In the genomic region with DNA sequence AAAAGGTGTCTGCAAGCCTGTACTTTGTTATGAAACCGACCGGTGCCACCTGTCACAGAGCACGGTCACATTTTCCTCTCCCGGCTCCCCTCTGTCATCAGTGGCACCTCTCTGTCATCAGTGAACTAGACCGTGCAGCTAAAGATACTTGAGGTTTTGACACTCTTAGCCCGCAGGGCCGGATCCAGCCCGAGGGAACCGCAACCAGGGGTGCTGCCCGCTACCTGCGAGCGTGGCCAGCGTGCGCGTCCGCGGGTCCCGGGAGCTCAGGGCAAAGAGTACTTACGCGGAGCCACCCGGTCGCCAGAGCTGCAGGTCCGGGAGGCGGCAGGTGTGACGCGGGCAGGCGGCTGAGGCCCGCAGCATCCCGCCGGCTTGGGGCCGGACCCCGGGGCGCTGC, we compare ENCODE assay signal across 8 mouse cellular contexts. TPM values are rescaled to one million over a fixed set of nuclear protein-coding genes. Genes with fewer than 3 reads are reported as not detected.
A peak's percentile ranks its signal among the peaks of the same experiment; 100 is the strongest.
DNase-seq lines count a peak whose midpoint lies in the region; ATAC-seq and TF ChIP-seq lines count a peak whose summit lies in the region.

No protein-coding gene starts in this region.

- H3K4me3 ChIP-seq in megakaryocyte, embryonic 14.5 days (replicated peaks), result peak overlapping the region; percentile 96
- H3K4me3 ChIP-seq in brown adipose tissue, adult 24 weeks (ENCODE audit: insufficient read depth, low read depth, low read length), result peak overlapping the region; percentile 75
- H3K4me3 ChIP-seq in liver, embryonic 14.5 days (ENCODE audit: insufficient read depth in 1 of 2, low read depth in 2 of 2, low read length in 2 of 2), result peak overlapping the region; percentile 49 to 96

- H3K27ac ChIP-seq in brown adipose tissue, adult 24 weeks (replicated peaks; ENCODE audit: low read depth, low read length), result no peak overlapping the region
- H3K27ac ChIP-seq in liver, embryonic 14.5 days, result no peak overlapping the region

- H3K9ac ChIP-seq in liver, embryonic 14.5 days (replicated peaks), result 0 out of 2 replicates have a peak overlapping the region, but pooled peaks have one; percentile 24

- ATAC-seq in megakaryocyte, adult 5-6 weeks (ENCODE audit: poor library complexity, severe bottlenecking), result no peak
- peak; percentile 10; the same call in 1 of the 2 replicates for ATAC-seq in frontal cortex, adult (ENCODE audit: low TSS enrichment)
- ATAC-seq in liver, embryonic 14.5 days (ENCODE audit: insufficient read depth), result no peak
- ATAC-seq in megakaryocyte-erythroid progenitor cell, adult 5-6 weeks (replicated peaks; ENCODE audit: low FRiP score, low TSS enrichment, poor library complexity, severe bottlenecking), result no peak

- no peak for TF ChIP-seq CTCF in liver, embryonic 14.5 days (IDR thresholded peaks at IDR 0.05; ENCODE audit: low read depth)

- H3K9me3 ChIP-seq in megakaryocyte, embryonic 14.5 days, result no peaks in the 10 kb centered on the region
- no peaks in the 10 kb centered on the region for H3K9me3 ChIP-seq in liver, embryonic 14.5 days (ENCODE audit: control insufficient read depth, low read length)

- peak; percentile 30 for DNase-seq in kidney, adult 11 months
- DNase-seq in liver, embryonic 14.5 days (ENCODE audit: low read depth in 3 of 3, low spot score in 3 of 3), result no peak
- peak; percentile 47 for DNase-seq in right cerebral cortex, postnatal 25 days

- TF ChIP-seq EP300 in liver, embryonic 14.5 days (IDR thresholded peaks at IDR 0.05; ENCODE audit: low read depth), result no peak

- peaks cover 25% of the 10 kb centered on the region for H3K36me3 ChIP-seq in megakaryocyte, embryonic 14.5 days (replicated peaks; ENCODE audit: low read length)
- no peaks in the 10 kb centered on the region for H3K36me3 ChIP-seq in liver, embryonic 14.5 days (replicated peaks; ENCODE audit: control insufficient read depth, insufficient read depth, low read depth)

- WGBS in liver, embryonic 14.5 days (ENCODE audit: insufficient replicate concordance), result under 1% methylated on average over 33 of the region's 33 CpGs

- H3K4me2 ChIP-seq in liver, embryonic 14.5 days (ENCODE audit: low read depth), result peak overlapping the region; percentile 94

- H3K27me3 ChIP-seq in megakaryocyte, embryonic 14.5 days (replicated peaks), result peaks cover 20% of the 10 kb centered on the region
- peaks cover 40% of the 10 kb centered on the region for H3K27me3 ChIP-seq in liver, embryonic 14.5 days (ENCODE audit: control insufficient read depth, insufficient read depth, low read length)

- peaks cover 67% of the 10 kb centered on the region for H3K4me1 ChIP-seq in megakaryocyte, embryonic 14.5 days
- H3K4me1 ChIP-seq in brown adipose tissue, adult 24 weeks (ENCODE audit: control insufficient read depth, insufficient read depth, insufficient read length, low read length), result peaks cover 3% of the 10 kb centered on the region; the same call in 1 of the 2 replicates
- H3K4me1 ChIP-seq in liver, embryonic 14.5 days (replicated peaks; ENCODE audit: control insufficient read depth in 2 of 2, insufficient read depth in 2 of 2, low read length in 1 of 2), result peaks cover 5 to 8% of the 10 kb centered on the region in 2 experiments

RNA-seq across cellular contexts. Expression of gene Ccdc92, which starts 0.8 kb away (rescaled TPM):
- 105 and 129 TPM in 2 replicates for polyA plus RNA-seq in megakaryocyte, embryonic 14.5 days (2012; ENCODE audit: insufficient read depth, low replicate concordance)
- total RNA-seq in megakaryocyte, adult 5-6 weeks (2015), result 0.16 and 0.36 TPM in 2 replicates
- 0.69 and 1.1 TPM in 2 replicates for total RNA-seq in megakaryocyte, adult 5-6 weeks (2017)
- not detected in 2 replicates for polyA plus RNA-seq in brown adipose tissue, adult 24 weeks (2012; ENCODE audit: insufficient read depth, insufficient read length, missing spikeins)
- polyA plus RNA-seq in liver, embryonic 14.5 days (2012; rRNA removed), result 0.22 and 0.38 TPM in 2 replicates
- polyA plus RNA-seq in liver, embryonic 14.5 days (2014; fragmentation: Nextera tagmentation; extraction: Ambion mirVana), result 0.14 and 0.21 TPM in 2 replicates
- 0.07 and 0.47 TPM in 2 replicates for total RNA-seq in megakaryocyte-erythroid progenitor cell, adult 5-6 weeks (2014; fragmentation: Nextera tagmentation)
- total RNA-seq in megakaryocyte-erythroid progenitor cell, adult 5-6 weeks (2017), result 0.05 and 0.50 TPM in 2 replicates

RNA-seq across cellular contexts. Expression of gene Zfp664, which starts 1.0 kb away (rescaled TPM):
- polyA plus RNA-seq in megakaryocyte, embryonic 14.5 days (2012; ENCODE audit: insufficient read depth, low replicate concordance), result 9.9 and 25.1 TPM in 2 replicates
- 5.5 and 6.3 TPM in 2 replicates for total RNA-seq in megakaryocyte, adult 5-6 weeks (2015)
- 7.4 and 7.6 TPM in 2 replicates for total RNA-seq in megakaryocyte, adult 5-6 weeks (2017)
- 36.5 and 44.4 TPM in 2 replicates for polyA plus RNA-seq in brown adipose tissue, adult 24 weeks (2012; ENCODE audit: insufficient read depth, insufficient read length, missing spikeins)
- polyA plus RNA-seq in liver, embryonic 14.5 days (2012; rRNA removed), result 5.8 and 7.9 TPM in 2 replicates
- 9.9 and 10.6 TPM in 2 replicates for polyA plus RNA-seq in liver, embryonic 14.5 days (2014; fragmentation: Nextera tagmentation; extraction: Ambion mirVana)
- 20.3 and 20.6 TPM in 2 replicates for total RNA-seq in megakaryocyte-erythroid progenitor cell, adult 5-6 weeks (2014; fragmentation: Nextera tagmentation)
- 14.1 and 18.9 TPM in 2 replicates for total RNA-seq in megakaryocyte-erythroid progenitor cell, adult 5-6 weeks (2017)

Comparison
In these comparisons a context has a peak if more than half of its experiments do, and no peak if none do; other contexts are left out.
1. DNase-seq: peak in kidney, adult 11 months (single experiment) and right cerebral cortex, postnatal 25 days (single experiment); none in liver, embryonic 14.5 days (0 of 3).
2. RNA of gene Ccdc92, which starts 0.8 kb away (polyA plus RNA-seq): 105 to 129 TPM in megakaryocyte, embryonic 14.5 days; 0.14 to 0.38 TPM in liver, embryonic 14.5 days and not detected in brown adipose tissue, adult 24 weeks; every median in the first group is over 10 times any median in the second.
3. Peak in every context shown above with its lines, with median percentiles within 50 percentile points of each other: H3K4me3 ChIP-seq.